Comparison of ENCODE assay signal across 14 mouse cellular contexts in genomic region chr1:188192971-188193370, GRCm38 (mm10).
A peak's percentile ranks its signal among the peaks of the same experiment; 100 is the strongest.
DNase-seq lines count a peak whose midpoint lies in the region.
"Had no signal": no experiment of that assay in that cellular context is flagged by ENCODE, and none has a peak within 500 bp of the region (broad histone marks: within the 10 kb centered on the region; RNA-seq: fewer than 3 reads in every experiment).

No protein-coding gene starts in this region.

- intact Hi-C loops in heart, postnatal 36 days (cut with DNase I) = no loop called here

- peak; percentile 51 to 80 for DNase-seq in adrenal gland, adult (ENCODE audit: inconsistent age in 2 of 2, low spot score in 1 of 2)
- DNase-seq in adrenal gland, postnatal 4 days (ENCODE audit: low spot score in 2 of 2) = no peak
- DNase-seq in adrenal gland, adult 2 months = peak; percentile 65
- peak; percentile 19 for DNase-seq in adrenal gland, postnatal 10 days
- peak; percentile 17 for DNase-seq in adrenal gland, postnatal 25 days
- DNase-seq in thymus, postnatal 10 days (ENCODE audit: low spot score in 2 of 2) = no peak
- no peak for DNase-seq in kidney, postnatal 4 days
- DNase-seq in heart, postnatal 36 days = no peak
- DNase-seq: B cell, adult 2 months; cerebellum, adult 11-12 months; cerebellum, adult 2 months; cerebellum, adult 9-10 months; cerebellum, postnatal 10 days; cerebellum, postnatal 25 days had no signal

Comparison
In these comparisons a context has a peak if more than half of its experiments do, and no peak if none do; other contexts are left out.
1. DNase-seq: peak in adrenal gland, adult (2 of 2), adrenal gland, adult 2 months (single experiment), adrenal gland, postnatal 10 days (single experiment) and adrenal gland, postnatal 25 days (single experiment); none in adrenal gland, postnatal 4 days (0 of 2), thymus, postnatal 10 days (0 of 2), kidney, postnatal 4 days (0 of 2) and heart, postnatal 36 days (0 of 2).